Mouse (Mus musculus) spleen, postnatal 4 days (tissue): ENCODE measurements at regions not wholly inside any gene's neighbourhood (a gene's known extent, or its start where the extent isn't known, plus 50 kb on each side); places are given as distances from the start of the nearest gene placed in this dataset.

Experiments
- DNase-seq, 2 experiments: peaks; one replicate each; pipeline ENCODE4 v3.0.0; 2022; ENCODE audit warnings: low spot score in 2 of 2

- DNase-seq, result no peak
These were observed 284.3 kb downstream of the 3100002H09Rik start for GRCm38 (mm10) chr4:124326301-124326700.

- no peak for DNase-seq
These were observed 287.0 kb downstream of the 3100002H09Rik start for GRCm38 (mm10) chr4:124323589-124323988.

GRCm38 (mm10) chr4:124321221-124321620 lies 289.4 kb downstream of the 3100002H09Rik start:
- DNase-seq, result no peak

GRCm38 (mm10) chr4:124317042-124317441 lies 293.6 kb downstream of the 3100002H09Rik start:
- DNase-seq, result no peak

GRCm38 (mm10) chr4:124311657-124312056 lies 298.9 kb downstream of the 3100002H09Rik start:
- DNase-seq, result no peak

- DNase-seq, result no peak
These were observed 300.0 kb downstream of the 3100002H09Rik start for GRCm38 (mm10) chr4:124310594-124310993.

- DNase-seq, result no peak
These were observed 304.6 kb downstream of the 3100002H09Rik start for GRCm38 (mm10) chr4:124305871-124306555.

GRCm38 (mm10) chr4:124302950-124303349 lies 307.7 kb downstream of the 3100002H09Rik start:
- no peak for DNase-seq

GRCm38 (mm10) chr4:124298667-124299437 lies 311.8 kb downstream of the 3100002H09Rik start:
- DNase-seq, result no peak

GRCm38 (mm10) chr4:124292254-124292653 lies 318.3 kb downstream of the 3100002H09Rik start:
- no peak for DNase-seq

GRCm38 (mm10) chr4:124291767-124292166 lies 318.8 kb downstream of the 3100002H09Rik start:
- DNase-seq, result no peak

- DNase-seq, result no peak
These were observed 323.1 kb downstream of the 3100002H09Rik start for GRCm38 (mm10) chr4:124287471-124287870.

GRCm38 (mm10) chr4:124278681-124279080 lies 331.9 kb downstream of the 3100002H09Rik start:
- no peak for DNase-seq

GRCm38 (mm10) chr4:124277456-124278181 lies 333.0 kb downstream of the 3100002H09Rik start:
- no peak for DNase-seq

- no peak for DNase-seq
These were observed 333.7 kb downstream of the 3100002H09Rik start for GRCm38 (mm10) chr4:124276741-124277455.

- no peak for DNase-seq
These were observed 338.6 kb downstream of the 3100002H09Rik start for GRCm38 (mm10) chr4:124272002-124272401.

- DNase-seq, result no peak
These were observed 342.2 kb downstream of the 3100002H09Rik start for GRCm38 (mm10) chr4:124268404-124268803.

- no peak for DNase-seq
These were observed 344.0 kb downstream of the 3100002H09Rik start for GRCm38 (mm10) chr4:124266573-124266972.

GRCm38 (mm10) chr4:124265527-124265926 lies 345.1 kb downstream of the 3100002H09Rik start:
- DNase-seq, result no peak

GRCm38 (mm10) chr4:124257006-124257405 lies 339.2 kb upstream of the 4930535I16Rik start:
- DNase-seq, result no peak

GRCm38 (mm10) chr4:124256515-124256914 lies 338.7 kb upstream of the 4930535I16Rik start:
- DNase-seq, result no peak

- DNase-seq, result no peak
These were observed 337.3 kb upstream of the 4930535I16Rik start for GRCm38 (mm10) chr4:124255183-124255543.
